Mouse (Mus musculus) liver, embryonic 15.5 days (tissue): ENCODE data around the gene Rpl23a. TPM values are rescaled to one million over a fixed set of nuclear protein-coding genes. Genes with fewer than 3 reads are reported as not detected.

Experiments
- ATAC-seq: fragments of 200-750 bp; cut with Nextera tagmentation; 2 replicates; pipeline ENCODE4 v1.8.0; 2017; ENCODE audit warnings: moderate number of reproducible peaks, mild to moderate bottlenecking, moderate library complexity; ENCODE audit not compliant: insufficient read depth
- H3K27ac ChIP-seq: fragments of 300-500 bp; sonication (generic); replicated peaks from 2 replicates; pipeline ENCODE4 v1.5.1; 2015; ENCODE audit warnings: mild to moderate bottlenecking, inconsistent platforms
- H3K27me3 ChIP-seq: fragments of 300-500 bp; sonication (generic); 2 replicates; pipeline ENCODE4 v1.6.1; 2015; ENCODE audit warnings: mild to moderate bottlenecking, inconsistent platforms
- H3K36me3 ChIP-seq: fragments of 300-500 bp; sonication (generic); replicated peaks from 2 replicates; pipeline ENCODE4 v1.6.1; 2015; ENCODE audit warnings: moderate library complexity, mild to moderate bottlenecking, inconsistent platforms
- H3K4me1 ChIP-seq: fragments of 300-500 bp; sonication (generic); replicated peaks from 2 replicates; pipeline ENCODE4 v1.6.1; 2015; ENCODE audit warnings: inconsistent platforms
- H3K4me2 ChIP-seq: fragments of 300-500 bp; sonication (generic); 2 replicates; pipeline ENCODE4 v1.6.1; 2015; ENCODE audit warnings: moderate library complexity, mild to moderate bottlenecking, inconsistent platforms
- H3K4me3 ChIP-seq: fragments of 300-500 bp; sonication (generic); replicated peaks from 2 replicates; pipeline ENCODE4 v1.5.1; 2015; ENCODE audit warnings: mild to moderate bottlenecking, inconsistent platforms
- H3K9ac ChIP-seq: fragments of 300-500 bp; sonication (generic); 2 replicates; pipeline ENCODE4 v1.6.1; 2015; ENCODE audit warnings: moderate library complexity, mild to moderate bottlenecking, inconsistent platforms
- H3K9me3 ChIP-seq: fragments of 300-500 bp; sonication (generic); replicated peaks from 2 replicates; pipeline ENCODE4 v1.6.1; 2016; ENCODE audit warnings: inconsistent platforms
- WGBS: fragments of 180-500 bp; shearing (Covaris S2); methylation state at CpG from one replicate; pipeline ENCODE4 v1.1.7; 2015; ENCODE audit warnings: mixed read lengths; ENCODE audit not compliant: insufficient replicate concordance; 5-methylcytosine and 5-hydroxymethylcytosine counted together
- polyA plus RNA-seq: library from polyadenylated mRNA; unstranded; fragments of >200 nt; fragmentation: Nextera tagmentation; extraction: Ambion mirVana; gene quantifications from 2 replicates; pipeline ENCODE4 v1.2.1, GENCODE M21; 2015

The Rpl23a gene
- polyA plus RNA-seq, 1 experiment from 2014 or later: 671 TPM

GRCm38 (mm10) chr11:78164924-78165760 lies 18.2 kb downstream of the Rpl23a start, which contains the start of gene Traf4:
Gene Traf4, minus strand, starts transcription at chr11:78165589.
- Histone ChIP-seq H3K27me3 (no peaks in the 10 kb centered on the region), H3K4me1 (peaks cover 98% of the 10 kb centered on the region), H3K9me3 (no peaks in the 10 kb centered on the region), H3K4me2 (peak within 1 kb of the TSS; percentile 99), H3K4me3 (peak within 1 kb of the TSS; percentile 73), H3K36me3 (peaks cover 26% of the 10 kb centered on the region), H3K9ac (peak within 1 kb of the TSS; percentile 86), H3K27ac (peak within 1 kb of the TSS; percentile 88)
- peak; percentile 78 for ATAC-seq
- WGBS: 0% methylated on average over 68 of the region's 78 CpGs

GRCm38 (mm10) chr11:78164604-78164923 lies 18.8 kb downstream of the Rpl23a start:
- Histone ChIP-seq H3K9me3 (no peaks in the 10 kb centered on the region), H3K4me2 (peak overlapping the region; percentile 99), H3K27me3 (no peaks in the 10 kb centered on the region), H3K4me1 (peaks cover 97% of the 10 kb centered on the region), H3K36me3 (peaks cover 32% of the 10 kb centered on the region), H3K27ac (peak overlapping the region; percentile 82), H3K9ac (peak overlapping the region; percentile 86), H3K4me3 (peak overlapping the region; percentile 73)
- WGBS: 0% methylated on average over 14 of the region's 14 CpGs
- no peak for ATAC-seq

- H3K9ac ChIP-seq: peak overlapping the region; percentile 86
- H3K36me3 ChIP-seq: peaks cover 38% of the 10 kb centered on the region
- H3K27ac ChIP-seq: peak overlapping the region; percentile 82
- no peaks in the 10 kb centered on the region for H3K27me3 ChIP-seq
- under 1% methylated on average over 22 of the region's 22 CpGs for WGBS
- no peaks in the 10 kb centered on the region for H3K9me3 ChIP-seq
- H3K4me2 ChIP-seq: peak overlapping the region; percentile 99
- ATAC-seq: no peak
- H3K4me1 ChIP-seq: peaks cover 97% of the 10 kb centered on the region
- peak overlapping the region; percentile 73 for H3K4me3 ChIP-seq
Observed at GRCm38 (mm10) chr11:78163681-78164603, 19.4 kb downstream of the Rpl23a start.

- ATAC-seq: no peak
- Histone ChIP-seq H3K4me3 (peak overlapping the region; percentile 73), H3K9ac (peak overlapping the region; percentile 86), H3K9me3 (no peaks in the 10 kb centered on the region), H3K4me2 (peak overlapping the region; percentile 99), H3K27me3 (no peaks in the 10 kb centered on the region), H3K27ac (peak overlapping the region; percentile 82), H3K36me3 (peaks cover 47% of the 10 kb centered on the region), H3K4me1 (peaks cover 94% of the 10 kb centered on the region)
- 88% methylated on average over 2 of the region's 2 CpGs for WGBS
Observed at GRCm38 (mm10) chr11:78163045-78163444, 20.3 kb downstream of the Rpl23a start.

- Histone ChIP-seq H3K4me2 (peak overlapping the region; percentile 99), H3K9ac (peak overlapping the region; percentile 86; the same call in 1 of the 2 replicates), H3K4me1 (peaks cover 89% of the 10 kb centered on the region), H3K36me3 (peaks cover 53% of the 10 kb centered on the region), H3K27ac (peak overlapping the region; percentile 82), H3K4me3 (peak overlapping the region; percentile 73; the same call in 1 of the 2 replicates), H3K9me3 (no peaks in the 10 kb centered on the region), H3K27me3 (no peaks in the 10 kb centered on the region)
- WGBS: 73% methylated on average over 6 of the region's 6 CpGs
- no peak for ATAC-seq
Observed at GRCm38 (mm10) chr11:78162504-78162903, 20.9 kb downstream of the Rpl23a start.

- Histone ChIP-seq H3K27me3 (no peaks in the 10 kb centered on the region), H3K36me3 (peaks cover 56% of the 10 kb centered on the region), H3K4me3 (no peak overlapping the region; the same call in 1 of the 2 replicates), H3K4me2 (peak overlapping the region; percentile 99), H3K9ac (no peak overlapping the region), H3K9me3 (no peaks in the 10 kb centered on the region), H3K27ac (peak overlapping the region; percentile 82), H3K4me1 (peaks cover 84% of the 10 kb centered on the region)
- ATAC-seq: no peak
- 44% methylated on average over 4 of the region's 4 CpGs for WGBS
Observed at GRCm38 (mm10) chr11:78161968-78162367, 21.4 kb downstream of the Rpl23a start.

GRCm38 (mm10) chr11:78161169-78161568 lies 22.2 kb downstream of the Rpl23a start:
- Histone ChIP-seq H3K27me3 (no peaks in the 10 kb centered on the region), H3K9ac (no peak overlapping the region), H3K4me2 (0 out of 2 replicates have a peak overlapping the region, but pooled peaks have one; percentile 4), H3K4me1 (peaks cover 76% of the 10 kb centered on the region), H3K4me3 (no peak overlapping the region), H3K27ac (0 out of 2 replicates have a peak overlapping the region, but pooled peaks have one; percentile 26), H3K36me3 (peaks cover 63% of the 10 kb centered on the region), H3K9me3 (no peaks in the 10 kb centered on the region)
- WGBS: 72% methylated on average over 14 of the region's 14 CpGs
- ATAC-seq: no peak

- no peaks in the 10 kb centered on the region for H3K9me3 ChIP-seq
- H3K4me1 ChIP-seq: peaks cover 71% of the 10 kb centered on the region
- no peak overlapping the region for H3K4me2 ChIP-seq
- no peak overlapping the region for H3K9ac ChIP-seq
- no peak overlapping the region for H3K4me3 ChIP-seq
- no peak for ATAC-seq
- no peak overlapping the region for H3K27ac ChIP-seq
- 74% methylated on average over 3 of the region's 3 CpGs for WGBS
- H3K36me3 ChIP-seq: peaks cover 67% of the 10 kb centered on the region
- no peaks in the 10 kb centered on the region for H3K27me3 ChIP-seq
Observed at GRCm38 (mm10) chr11:78160675-78161074, 22.7 kb downstream of the Rpl23a start.

- Histone ChIP-seq H3K27me3 (no peaks in the 10 kb centered on the region), H3K4me3 (no peak overlapping the region), H3K4me1 (peaks cover 67% of the 10 kb centered on the region), H3K4me2 (no peak overlapping the region), H3K27ac (no peak overlapping the region), H3K9me3 (no peaks in the 10 kb centered on the region), H3K9ac (no peak overlapping the region), H3K36me3 (peaks cover 70% of the 10 kb centered on the region)
- WGBS: 87% methylated on average over 18 of the region's 18 CpGs
- ATAC-seq: no peak
Observed at GRCm38 (mm10) chr11:78160171-78160570, 23.2 kb downstream of the Rpl23a start.

- WGBS: 81% methylated on average over 7 of the region's 7 CpGs
Observed at GRCm38 (mm10) chr11:78159557-78159956, 23.8 kb downstream of the Rpl23a start.

More at GRCm38 (mm10) chr11:78159557-78159956, 23.8 kb downstream of the Rpl23a start:
- Histone ChIP-seq H3K4me2 (no peak overlapping the region), H3K4me3 (no peak overlapping the region), H3K4me1 (peaks cover 61% of the 10 kb centered on the region), H3K9ac (no peak overlapping the region), H3K9me3 (no peaks in the 10 kb centered on the region), H3K27me3 (no peaks in the 10 kb centered on the region), H3K36me3 (peaks cover 76% of the 10 kb centered on the region), H3K27ac (peak overlapping the region; percentile 41; the same call in 1 of the 2 replicates)
- ATAC-seq: peak; percentile 11; the same call in 1 of the 2 replicates
